Mouse (Mus musculus) hindbrain, embryonic 15.5 days (tissue): ENCODE measurements around the gene Mapk6. TPM values are rescaled to one million over a fixed set of nuclear protein-coding genes. Genes with fewer than 3 reads are reported as not detected.

Source experiments
- ATAC-seq: fragments of 200-750 bp; cut with Nextera tagmentation; 2 replicates; pipeline ENCODE4 v1.8.0; 2017; ENCODE audit warnings: low read depth, moderate number of reproducible peaks, moderate TSS enrichment; ENCODE audit not compliant: low FRiP score
- H3K27ac ChIP-seq: fragments of 300-500 bp; sonication (generic); replicated peaks from 2 replicates; pipeline ENCODE4 v1.5.1; 2015; ENCODE audit warnings: mild to moderate bottlenecking, inconsistent platforms
- H3K27me3 ChIP-seq: fragments of 300-500 bp; sonication (generic); 2 replicates; pipeline ENCODE4 v1.6.1; 2015; ENCODE audit warnings: control low read depth, inconsistent platforms
- H3K36me3 ChIP-seq: fragments of 300-500 bp; sonication (generic); 2 replicates; pipeline ENCODE4 v1.6.1; 2015; ENCODE audit warnings: control low read depth, inconsistent platforms
- H3K4me1 ChIP-seq: fragments of 300-500 bp; sonication (generic); replicated peaks from 2 replicates; pipeline ENCODE4 v1.6.1; 2015; ENCODE audit warnings: control low read depth, inconsistent platforms
- H3K4me2 ChIP-seq: fragments of 300-500 bp; sonication (generic); 2 replicates; pipeline ENCODE4 v1.6.1; 2015; ENCODE audit warnings: moderate library complexity, mild to moderate bottlenecking, inconsistent platforms
- H3K4me3 ChIP-seq: fragments of 300-500 bp; sonication (generic); 2 replicates; pipeline ENCODE4 v1.5.1; 2015; ENCODE audit warnings: mild to moderate bottlenecking, inconsistent platforms
- H3K9ac ChIP-seq: fragments of 300-500 bp; sonication (generic); 2 replicates; pipeline ENCODE4 v1.6.1; 2015; ENCODE audit warnings: inconsistent platforms
- H3K9me3 ChIP-seq: fragments of 300-500 bp; sonication (generic); 2 replicates; pipeline ENCODE4 v1.6.1; 2016; ENCODE audit warnings: control low read depth, inconsistent platforms
- WGBS: fragments of 180-500 bp; shearing (Covaris S2); methylation state at CpG from one replicate; pipeline ENCODE4 v1.1.7; 2015; 5-methylcytosine and 5-hydroxymethylcytosine counted together
- polyA plus RNA-seq: library from polyadenylated mRNA; unstranded; fragments of >200 nt; fragmentation: Nextera tagmentation; extraction: Ambion mirVana; gene quantifications from 2 replicates; pipeline ENCODE4 v1.2.1, GENCODE M21; 2015

The Mapk6 gene
- polyA plus RNA-seq, 1 experiment from 2014 or later, result 154 TPM

DNA sequence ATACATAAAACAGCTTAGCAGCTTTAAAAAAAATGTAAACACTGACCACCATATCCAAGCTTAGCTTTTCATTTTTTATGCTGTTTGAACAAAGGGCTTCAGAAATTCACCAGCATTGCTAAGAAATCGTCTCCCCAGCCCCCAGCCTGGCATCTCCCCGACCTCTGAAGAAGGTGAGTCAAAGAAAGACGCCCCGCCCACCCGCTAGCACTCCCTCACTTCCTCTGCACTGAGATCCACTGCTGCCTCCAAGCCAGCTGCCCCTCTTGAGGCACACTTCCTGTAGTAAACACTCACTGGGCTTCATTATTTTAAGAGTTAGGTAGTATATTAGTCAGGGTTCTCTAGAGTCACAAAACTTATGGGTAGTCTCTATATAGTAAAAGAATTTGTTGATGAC is 4.4 kb upstream of the Mapk6 start:
- no peak for ATAC-seq
- no peak overlapping the region for H3K4me3 ChIP-seq
- H3K9ac ChIP-seq, result no peak overlapping the region
- no peaks in the 10 kb centered on the region for H3K27me3 ChIP-seq
- H3K4me1 ChIP-seq, result peaks cover 10% of the 10 kb centered on the region
- H3K36me3 ChIP-seq, result no peaks in the 10 kb centered on the region
- no peak overlapping the region for H3K4me2 ChIP-seq
- no peak overlapping the region for H3K27ac ChIP-seq
- H3K9me3 ChIP-seq, result no peaks in the 10 kb centered on the region
- 51% methylated on average over 5 of the region's 5 CpGs for WGBS

DNA sequence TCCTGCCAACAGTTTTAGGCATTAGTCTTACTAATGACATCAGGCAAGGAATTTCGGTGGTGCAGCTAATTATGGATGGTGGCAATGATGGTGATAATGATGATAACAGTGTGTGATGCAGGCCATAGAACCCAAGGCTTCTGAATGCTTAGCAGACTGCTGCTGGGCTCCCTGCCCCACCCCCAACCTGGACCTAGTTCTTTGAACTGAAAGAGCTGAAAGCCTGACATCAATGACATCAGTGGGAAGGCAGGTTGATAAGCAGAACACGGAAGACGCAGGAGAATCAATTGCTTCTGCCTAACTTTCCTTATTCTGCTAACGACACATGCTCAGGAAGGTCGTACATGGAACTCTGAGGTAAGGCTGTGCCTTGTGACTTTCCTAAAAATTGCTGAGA is 3.4 kb upstream of the Mapk6 start:
- H3K27ac ChIP-seq, result no peak overlapping the region
- H3K27me3 ChIP-seq, result no peaks in the 10 kb centered on the region
- no peaks in the 10 kb centered on the region for H3K36me3 ChIP-seq
- H3K4me2 ChIP-seq, result no peak overlapping the region
- no peak overlapping the region for H3K4me3 ChIP-seq
- 75% methylated on average over 5 of the region's 5 CpGs for WGBS
- peaks cover 10% of the 10 kb centered on the region for H3K4me1 ChIP-seq
- no peaks in the 10 kb centered on the region for H3K9me3 ChIP-seq
- no peak overlapping the region for H3K9ac ChIP-seq
- ATAC-seq, result no peak

DNA sequence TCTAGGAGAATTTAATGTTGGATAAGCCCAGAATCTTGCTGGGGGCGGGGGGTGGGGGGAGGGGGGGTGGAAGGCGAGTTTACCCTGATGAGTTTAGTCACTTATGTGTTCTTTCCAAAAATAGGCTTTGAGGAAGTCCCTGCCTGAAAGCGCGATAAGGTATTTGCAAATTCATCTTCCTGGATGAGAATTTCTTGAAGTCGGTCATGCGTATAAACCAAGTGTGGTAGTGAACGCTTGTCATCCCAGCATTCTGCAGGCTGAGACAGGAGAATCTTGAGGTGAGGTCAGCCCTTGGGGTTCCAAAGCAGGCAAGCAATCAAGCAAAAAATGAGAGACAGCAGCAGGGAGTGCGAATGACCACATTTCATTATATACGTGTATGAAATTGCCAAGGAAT is 1.8 kb upstream of the Mapk6 start:
- H3K4me1 ChIP-seq, result peaks cover 24% of the 10 kb centered on the region
- H3K9ac ChIP-seq, result no peak overlapping the region
- 85% methylated on average over 9 of the region's 9 CpGs for WGBS
- H3K27me3 ChIP-seq, result no peaks in the 10 kb centered on the region
- ATAC-seq, result no peak
- H3K36me3 ChIP-seq, result no peaks in the 10 kb centered on the region
- no peak overlapping the region for H3K27ac ChIP-seq
- H3K4me2 ChIP-seq, result no peak overlapping the region
- no peaks in the 10 kb centered on the region for H3K9me3 ChIP-seq
- H3K4me3 ChIP-seq, result no peak overlapping the region

DNA sequence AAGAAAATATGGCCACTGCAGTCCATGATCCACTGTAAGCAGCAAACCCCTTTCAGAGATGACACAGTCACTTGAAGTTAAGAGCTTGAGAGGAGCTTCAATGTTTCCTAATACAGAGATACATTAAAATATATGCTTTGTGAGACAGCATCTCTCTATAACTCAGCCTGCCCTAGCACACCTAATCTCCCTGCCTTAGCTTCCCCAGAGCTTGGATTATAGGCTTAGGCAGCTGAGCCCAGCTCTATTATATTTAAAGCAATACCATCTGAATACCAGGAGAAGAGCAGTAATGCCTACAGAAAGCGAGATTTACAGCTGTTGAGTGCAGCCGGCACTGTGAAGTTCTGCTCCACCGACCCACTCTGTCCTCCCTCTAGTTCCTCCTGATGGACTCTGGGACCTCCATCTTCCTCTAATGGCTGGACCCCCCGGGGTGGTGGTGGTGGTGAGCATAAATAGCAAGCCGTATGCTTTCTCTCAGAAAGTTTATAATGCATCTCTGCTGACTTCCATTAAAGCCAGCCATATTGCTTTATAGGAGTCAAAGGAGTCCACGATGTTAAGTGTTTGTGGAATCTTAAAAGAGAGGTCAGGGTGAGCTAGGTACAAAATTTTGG is 1.2 kb upstream of the Mapk6 start:
- WGBS, result 78% methylated on average over 6 of the region's 6 CpGs
- H3K36me3 ChIP-seq, result no peaks in the 10 kb centered on the region
- no peaks in the 10 kb centered on the region for H3K9me3 ChIP-seq
- H3K4me1 ChIP-seq, result peaks cover 30% of the 10 kb centered on the region
- peak overlapping the region; percentile 92 for H3K27ac ChIP-seq
- no peak for ATAC-seq
- H3K27me3 ChIP-seq, result no peaks in the 10 kb centered on the region
- H3K4me3 ChIP-seq, result no peak overlapping the region
- peak overlapping the region; percentile 69; the same call in 1 of the 2 replicates for H3K4me2 ChIP-seq
- no peak overlapping the region for H3K9ac ChIP-seq

DNA sequence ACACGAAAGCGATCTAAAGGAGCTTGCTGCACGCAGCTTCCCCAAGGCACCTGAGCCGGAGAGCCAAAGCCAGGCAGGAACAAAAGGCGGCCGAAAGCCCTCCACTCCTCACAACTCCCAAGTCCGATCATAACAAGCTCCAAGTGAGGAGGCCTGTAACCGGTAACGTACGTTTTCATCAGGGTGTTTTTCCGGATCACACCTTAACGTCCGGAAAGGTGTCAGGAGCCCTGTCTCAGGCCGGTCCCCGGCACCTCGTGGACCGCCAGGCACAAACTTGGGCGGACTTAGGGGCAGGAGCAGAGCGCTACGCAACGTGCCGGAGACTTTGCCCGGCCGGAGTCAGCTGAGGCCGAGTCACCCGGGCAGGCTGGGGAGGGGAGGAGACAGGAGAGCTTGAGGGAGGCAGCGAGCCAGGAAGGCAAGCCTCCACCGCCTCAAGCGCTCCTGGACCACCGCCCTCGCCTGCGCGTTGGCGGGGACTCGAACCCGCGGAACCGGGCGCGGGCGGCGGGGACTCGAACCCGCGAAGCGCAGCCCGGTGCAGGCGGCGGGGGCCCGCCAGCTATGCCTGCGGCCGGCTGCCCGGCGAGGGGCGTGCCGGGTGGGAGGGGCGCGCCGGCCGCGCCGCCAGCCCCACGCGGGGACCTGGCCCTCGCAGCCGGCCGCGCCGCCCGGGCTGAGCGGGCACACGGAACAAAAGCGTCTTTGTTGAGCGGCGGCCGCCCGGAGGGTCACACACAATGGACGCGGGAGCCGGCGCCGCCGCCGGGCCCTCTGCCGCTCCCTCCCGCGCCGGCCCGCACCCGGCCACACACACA is 564 bp downstream of the Mapk6 start:
- Histone ChIP-seq H3K36me3 (no peaks in the 10 kb centered on the region), H3K4me2 (peak overlapping the region; percentile 73), H3K9me3 (no peaks in the 10 kb centered on the region), H3K4me3 (peak overlapping the region; percentile 79), H3K27me3 (no peaks in the 10 kb centered on the region), H3K9ac (peak overlapping the region; percentile 83), H3K27ac (peak overlapping the region; percentile 92), H3K4me1 (peaks cover 33% of the 10 kb centered on the region)
- ATAC-seq, result peak; percentile 89
- WGBS, result under 1% methylated on average over 79 of the region's 90 CpGs

DNA sequence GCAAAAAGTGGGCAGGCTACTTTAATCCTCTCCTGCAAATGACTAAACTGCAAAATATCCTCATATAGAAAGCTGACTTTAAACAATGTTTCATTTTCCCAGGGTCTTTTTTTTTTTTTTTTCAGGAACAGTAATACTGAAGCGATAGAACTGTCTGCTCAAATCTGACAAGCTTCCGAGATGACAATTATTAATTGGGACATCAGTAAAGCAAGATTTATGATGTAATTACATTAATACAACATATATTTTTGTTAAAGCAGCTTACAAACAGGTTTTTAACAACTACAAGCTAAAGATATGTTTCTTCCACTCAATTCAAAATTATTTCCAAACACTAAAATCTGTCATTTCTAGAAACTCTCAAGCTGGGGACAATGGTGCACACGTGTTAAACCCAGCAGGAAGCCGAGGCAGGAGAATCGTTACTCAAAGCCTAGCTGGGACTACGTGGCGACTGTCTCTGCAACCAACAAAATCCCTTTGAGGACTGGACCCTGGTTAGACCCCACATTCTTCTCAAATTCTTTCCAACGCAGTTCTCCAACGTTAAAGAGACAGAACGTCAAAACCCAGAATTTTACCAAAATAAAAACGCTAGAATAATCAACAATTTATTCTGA is 1.5 kb downstream of the Mapk6 start:
- Histone ChIP-seq H3K4me1 (peaks cover 38% of the 10 kb centered on the region), H3K27me3 (no peaks in the 10 kb centered on the region), H3K36me3 (no peaks in the 10 kb centered on the region), H3K4me2 (peak overlapping the region; percentile 73), H3K4me3 (peak overlapping the region; percentile 79), H3K9ac (peak overlapping the region; percentile 83; the same call in 1 of the 2 replicates), H3K27ac (peak overlapping the region; percentile 92; the same call in 1 of the 2 replicates), H3K9me3 (no peaks in the 10 kb centered on the region)
- no peak for ATAC-seq
- WGBS, result 2% methylated on average over 11 of the region's 11 CpGs

DNA sequence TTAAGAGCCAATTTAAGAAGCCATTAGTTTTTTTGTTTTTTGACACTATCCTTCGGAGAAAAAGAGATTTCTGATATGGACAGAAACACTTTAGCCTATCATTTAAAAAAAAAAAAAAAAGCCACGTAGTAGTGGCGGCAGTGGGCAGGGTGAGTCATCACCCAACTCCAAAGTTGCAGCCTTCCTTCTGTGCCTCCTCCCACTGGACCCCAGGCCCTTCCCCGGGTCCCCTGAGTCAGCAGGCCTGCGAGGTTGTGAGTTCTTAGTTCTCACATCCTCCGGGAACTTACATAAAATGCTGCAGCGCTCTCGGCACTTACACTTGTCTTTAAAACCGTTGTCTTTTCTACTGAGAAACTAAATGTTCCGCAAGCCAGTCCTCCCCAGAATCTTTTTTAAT is 2.0 kb downstream of the Mapk6 start:
- Histone ChIP-seq H3K27ac (no peak overlapping the region), H3K4me1 (peaks cover 43% of the 10 kb centered on the region)
- 11% methylated on average over 10 of the region's 10 CpGs for WGBS

DNA sequence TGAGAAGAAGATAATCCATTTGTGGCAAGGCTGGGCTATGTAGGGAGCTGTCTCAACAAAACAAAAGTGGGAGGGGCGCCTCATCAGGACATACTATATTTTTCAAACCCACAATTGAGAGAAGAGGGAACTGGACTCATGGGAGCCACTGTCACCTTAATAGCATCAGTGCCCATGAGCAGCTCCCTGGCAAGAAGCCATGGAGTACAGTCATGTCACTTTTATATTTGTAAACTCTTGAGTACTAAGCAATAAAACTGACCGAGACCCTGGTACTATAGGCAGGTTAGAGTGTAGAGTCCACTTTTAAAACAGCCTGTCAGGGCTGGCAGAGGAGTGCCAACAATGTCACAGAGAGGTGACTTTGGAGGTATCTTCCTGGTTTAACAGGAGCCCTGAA is 3.7 kb downstream of the Mapk6 start:
- Histone ChIP-seq H3K9me3 (no peaks in the 10 kb centered on the region), H3K4me2 (no peak overlapping the region), H3K9ac (no peak overlapping the region), H3K27ac (no peak overlapping the region), H3K4me1 (peaks cover 54% of the 10 kb centered on the region), H3K4me3 (no peak overlapping the region), H3K27me3 (no peaks in the 10 kb centered on the region), H3K36me3 (no peaks in the 10 kb centered on the region)
- WGBS, result 89% methylated on average over 2 of the region's 2 CpGs
- ATAC-seq, result no peak

More for the DNA sequence above, 2.0 kb downstream of the Mapk6 start:
- H3K4me2 ChIP-seq, result peak overlapping the region; percentile 73
- peak overlapping the region; percentile 79 for H3K4me3 ChIP-seq
- H3K27me3 ChIP-seq, result no peaks in the 10 kb centered on the region
- no peak for ATAC-seq
- peak overlapping the region; percentile 21; the same call in 1 of the 2 replicates for H3K9ac ChIP-seq
- no peaks in the 10 kb centered on the region for H3K9me3 ChIP-seq
- H3K36me3 ChIP-seq, result no peaks in the 10 kb centered on the region

DNA sequence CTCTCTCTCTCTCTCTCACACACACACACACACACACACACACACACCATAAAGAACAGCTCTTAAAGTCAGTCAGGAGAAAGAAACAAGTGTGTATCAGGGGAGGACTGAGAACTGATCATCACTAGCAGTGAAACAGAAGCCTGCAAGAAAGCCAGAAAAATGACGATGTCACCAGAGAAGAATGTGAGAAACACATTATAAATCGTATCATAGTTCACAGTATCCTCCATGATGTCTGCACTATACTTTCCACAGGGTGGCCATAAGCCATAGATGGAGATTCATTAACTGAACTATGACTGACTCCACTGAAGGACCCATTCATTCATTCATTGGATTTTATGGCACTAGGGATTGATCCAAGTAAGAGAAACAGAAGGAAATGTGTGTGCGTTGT is 6.3 kb downstream of the Mapk6 start:
- H3K4me2 ChIP-seq, result no peak overlapping the region
- H3K27me3 ChIP-seq, result no peaks in the 10 kb centered on the region
- H3K36me3 ChIP-seq, result no peaks in the 10 kb centered on the region
- no peak overlapping the region for H3K27ac ChIP-seq
- no peak overlapping the region for H3K4me3 ChIP-seq
- no peak for ATAC-seq
- no peaks in the 10 kb centered on the region for H3K9me3 ChIP-seq
- H3K9ac ChIP-seq, result no peak overlapping the region
- H3K4me1 ChIP-seq, result peaks cover 46% of the 10 kb centered on the region
- WGBS, result 68% methylated on average over 3 of the region's 3 CpGs

DNA sequence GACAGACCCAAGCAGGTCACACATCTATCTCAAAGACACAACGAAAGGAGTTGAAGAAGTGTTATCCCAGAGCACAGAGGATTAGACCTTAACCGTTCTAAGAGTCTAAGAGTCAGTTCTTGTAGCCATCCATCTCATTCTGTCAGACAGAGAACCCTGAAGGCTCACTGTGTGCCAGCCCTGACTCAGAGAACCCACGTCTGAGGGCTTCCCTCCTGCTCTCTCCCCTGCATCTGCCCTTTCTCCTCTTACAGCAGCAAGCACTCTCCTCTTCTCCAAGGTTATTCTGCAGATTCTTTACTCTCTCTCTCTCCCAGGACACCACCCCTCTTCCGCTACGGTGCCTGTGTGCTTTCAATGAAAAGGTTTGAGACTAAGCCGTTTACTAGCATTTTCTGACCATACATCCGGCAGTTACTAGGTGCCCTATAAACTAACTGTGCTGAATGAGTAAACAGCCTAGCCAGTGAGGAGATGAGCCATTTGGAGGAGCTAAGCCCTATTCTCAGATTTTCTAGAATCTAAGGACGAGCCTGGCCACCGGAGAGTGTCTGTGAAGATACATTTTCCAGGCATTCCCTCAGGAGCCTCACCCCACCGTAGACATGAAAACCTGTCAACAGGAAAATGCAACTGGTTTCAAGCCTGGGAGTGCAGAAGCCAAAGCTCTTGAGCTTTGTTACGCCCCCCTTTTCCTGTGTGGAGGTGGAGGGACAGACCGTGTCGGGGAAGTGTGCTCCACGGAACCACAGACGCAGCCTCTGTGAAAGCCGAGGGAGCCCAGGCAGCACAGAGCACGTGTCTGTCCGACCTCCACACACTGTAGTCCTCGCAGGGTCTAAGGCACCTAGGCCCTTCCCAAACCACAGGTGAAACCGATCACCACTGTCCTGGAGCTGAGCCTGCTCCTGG is 8.0 kb downstream of the Mapk6 start:
- Histone ChIP-seq H3K4me2 (no peak overlapping the region), H3K9ac (no peak overlapping the region), H3K4me1 (peaks cover 35% of the 10 kb centered on the region), H3K9me3 (no peaks in the 10 kb centered on the region), H3K27ac (no peak overlapping the region), H3K36me3 (peaks cover 11% of the 10 kb centered on the region; the same call in 1 of the 2 replicates), H3K4me3 (no peak overlapping the region), H3K27me3 (no peaks in the 10 kb centered on the region)
- ATAC-seq, result no peak
- 78% methylated on average over 20 of the region's 20 CpGs for WGBS

DNA sequence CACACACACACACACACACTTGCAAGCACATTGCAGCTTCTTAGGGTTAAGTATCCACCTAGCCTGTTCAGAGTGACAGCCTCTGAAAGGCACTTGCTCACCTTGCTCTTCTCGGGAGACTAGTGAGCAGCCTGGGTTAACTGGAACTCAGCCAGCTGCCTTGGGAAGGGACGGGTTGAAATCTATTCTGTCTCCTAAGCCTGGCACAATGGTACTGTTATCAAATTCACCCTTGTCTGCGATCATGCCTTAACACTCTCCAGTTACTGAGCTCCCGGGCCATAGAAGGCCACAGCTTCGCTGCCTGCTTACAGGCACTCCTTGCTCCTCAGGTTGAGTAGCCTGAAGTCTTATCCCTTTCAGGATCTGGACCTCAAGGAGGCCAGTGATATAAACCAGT is 9.2 kb downstream of the Mapk6 start:
- Histone ChIP-seq H3K9ac (no peak overlapping the region), H3K4me1 (peaks cover 26% of the 10 kb centered on the region)
- 70% methylated on average over 5 of the region's 5 CpGs for WGBS

More for the DNA sequence above, 9.2 kb downstream of the Mapk6 start:
- ATAC-seq, result no peak
- Histone ChIP-seq H3K36me3 (peaks cover 17% of the 10 kb centered on the region), H3K4me3 (no peak overlapping the region), H3K27ac (no peak overlapping the region), H3K9me3 (no peaks in the 10 kb centered on the region), H3K27me3 (no peaks in the 10 kb centered on the region), H3K4me2 (no peak overlapping the region)
